Mouse (Mus musculus) kidney, postnatal 36 days (tissue): Measurements from ENCODE around the gene Fam8a1.
A peak's percentile ranks its signal among the peaks of the same experiment; 100 is the strongest.

Source experiments
- DNase-seq, 2 experiments: peaks; one replicate each; pipeline ENCODE4 v3.0.0; 2021 to 2022; ENCODE audit warnings: mixed read lengths in 2 of 2

Fam8a1 gene

GRCm38 (mm10) chr13:46677721-46678120 lies 8.4 kb downstream of the Fam8a1 start:
- DNase-seq = peak; percentile 16 to 24

GRCm38 (mm10) chr13:46682921-46683320 lies 13.6 kb downstream of the Fam8a1 start:
- no peak for DNase-seq

GRCm38 (mm10) chr13:46683370-46683769 lies 14.0 kb downstream of the Fam8a1 start:
- no peak for DNase-seq

GRCm38 (mm10) chr13:46690559-46691241 lies 21.4 kb downstream of the Fam8a1 start:
- DNase-seq = no peak

- DNase-seq = peak; percentile 26 to 63
Observed at GRCm38 (mm10) chr13:46695296-46695908, 26.1 kb downstream of the Fam8a1 start.

- DNase-seq = no peak
Observed at GRCm38 (mm10) chr13:46695932-46696331, 26.6 kb downstream of the Fam8a1 start.

- no peak for DNase-seq
Observed at GRCm38 (mm10) chr13:46696788-46697187, 27.5 kb downstream of the Fam8a1 start.

- no peak for DNase-seq
Observed at GRCm38 (mm10) chr13:46699372-46699771, 30.1 kb downstream of the Fam8a1 start.

GRCm38 (mm10) chr13:46701486-46701885 lies 32.2 kb downstream of the Fam8a1 start:
- DNase-seq = no peak

GRCm38 (mm10) chr13:46703138-46703537 lies 33.8 kb downstream of the Fam8a1 start:
- peak; percentile 21 to 60 for DNase-seq

GRCm38 (mm10) chr13:46713486-46713885 lies 44.2 kb downstream of the Fam8a1 start:
- no peak for DNase-seq

- DNase-seq = no peak
Observed at GRCm38 (mm10) chr13:46715976-46716639, 46.8 kb downstream of the Fam8a1 start.

GRCm38 (mm10) chr13:46718893-46719400 lies 49.6 kb downstream of the Fam8a1 start:
- DNase-seq = no peak

- DNase-seq = no peak
Observed at GRCm38 (mm10) chr13:46721009-46721408, 51.7 kb downstream of the Fam8a1 start.

- DNase-seq = peak in 1 of 2 experiments; percentile 15
Observed at GRCm38 (mm10) chr13:46724371-46724770, 55.0 kb downstream of the Fam8a1 start.

GRCm38 (mm10) chr13:46725227-46725626 lies 55.9 kb downstream of the Fam8a1 start:
- DNase-seq = no peak

- no peak for DNase-seq
Observed at GRCm38 (mm10) chr13:46726288-46727037, 57.1 kb downstream of the Fam8a1 start.

GRCm38 (mm10) chr13:46727038-46727836 lies 57.9 kb downstream of the Fam8a1 start:
- DNase-seq = peak; percentile 65 to 77
